Mouse (Mus musculus): ENCODE data around the gene Sag. TPM values are rescaled to one million over a fixed set of nuclear protein-coding genes. Genes with fewer than 3 reads are reported as not detected.
A peak's percentile ranks its signal among the peaks of the same experiment; 100 is the strongest.

Gene Sag
- polyA plus RNA-seq, 1 experiment from 2014 or later = 2.6 TPM

GRCm38 (mm10) chr1:87864889-87865288, 61.4 kb downstream of the Sag start:
- ATAC-seq (ENCODE audit: insufficient number of reproducible peaks, insufficient read depth, low FRiP score, low read depth) = no peak

GRCm38 (mm10) chr1:87866672-87867071, 63.2 kb downstream of the Sag start:
- H3K9me3 ChIP-seq (ENCODE audit: control insufficient read depth, low read depth, low read length) = no peaks in the 10 kb centered on the region
- 74% methylated on average over 1 of the region's 1 CpGs for WGBS
- H3K4me1 ChIP-seq (ENCODE audit: control insufficient read depth, insufficient read depth, low read length) = peaks cover 11% of the 10 kb centered on the region; the same call in 1 of the 2 replicates
- no peak for ATAC-seq (ENCODE audit: insufficient number of reproducible peaks, insufficient read depth, low FRiP score, low read depth)
- H3K36me3 ChIP-seq (ENCODE audit: control insufficient read depth, insufficient read depth, low read length) = no peaks in the 10 kb centered on the region
- H3K4me2 ChIP-seq (replicated peaks; ENCODE audit: low read depth, low read length) = no peak overlapping the region
- no peak overlapping the region for H3K4me3 ChIP-seq (ENCODE audit: low read depth, low read length)
- no peak overlapping the region for H3K9ac ChIP-seq (replicated peaks; ENCODE audit: low read depth, low read length)
- no peaks in the 10 kb centered on the region for H3K27me3 ChIP-seq (ENCODE audit: control insufficient read depth, insufficient read depth, low read length)
- no peak overlapping the region for H3K27ac ChIP-seq (ENCODE audit: low read length)

More at GRCm38 (mm10) chr1:87864889-87865288, 61.4 kb downstream of the Sag start:
- H3K4me2 ChIP-seq (replicated peaks; ENCODE audit: low read depth, low read length) = no peak overlapping the region
- H3K27me3 ChIP-seq (ENCODE audit: control insufficient read depth, insufficient read depth, low read length) = no peaks in the 10 kb centered on the region
- no peak overlapping the region for H3K27ac ChIP-seq (ENCODE audit: low read length)
- H3K9me3 ChIP-seq (ENCODE audit: control insufficient read depth, low read depth, low read length) = no peaks in the 10 kb centered on the region
- no peaks in the 10 kb centered on the region for H3K36me3 ChIP-seq (ENCODE audit: control insufficient read depth, insufficient read depth, low read length)
- no peak overlapping the region for H3K4me3 ChIP-seq (ENCODE audit: low read depth, low read length)
- H3K4me1 ChIP-seq (ENCODE audit: control insufficient read depth, insufficient read depth, low read length) = peaks cover 9% of the 10 kb centered on the region; the same call in 1 of the 2 replicates
- H3K9ac ChIP-seq (replicated peaks; ENCODE audit: low read depth, low read length) = no peak overlapping the region

GRCm38 (mm10) chr1:87871546-87871945, 68.1 kb downstream of the Sag start:
- no peak for ATAC-seq (ENCODE audit: insufficient number of reproducible peaks, insufficient read depth, low FRiP score, low read depth)

GRCm38 (mm10) chr1:87873081-87873480, 69.6 kb downstream of the Sag start:
- Histone ChIP-seq H3K4me3 (ENCODE audit: low read depth, low read length) (no peak overlapping the region), H3K27ac (ENCODE audit: low read length) (no peak overlapping the region), H3K9ac (replicated peaks; ENCODE audit: low read depth, low read length) (no peak overlapping the region), H3K36me3 (ENCODE audit: control insufficient read depth, insufficient read depth, low read length) (no peaks in the 10 kb centered on the region), H3K27me3 (ENCODE audit: control insufficient read depth, insufficient read depth, low read length) (no peaks in the 10 kb centered on the region), H3K4me2 (replicated peaks; ENCODE audit: low read depth, low read length) (no peak overlapping the region), H3K4me1 (ENCODE audit: control insufficient read depth, insufficient read depth, low read length) (peaks cover 5% of the 10 kb centered on the region; the same call in 1 of the 2 replicates), H3K9me3 (ENCODE audit: control insufficient read depth, low read depth, low read length) (no peaks in the 10 kb centered on the region)
- no peak for ATAC-seq (ENCODE audit: insufficient number of reproducible peaks, insufficient read depth, low FRiP score, low read depth)

More at GRCm38 (mm10) chr1:87871546-87871945, 68.1 kb downstream of the Sag start:
- Histone ChIP-seq H3K4me2 (replicated peaks; ENCODE audit: low read depth, low read length) (no peak overlapping the region), H3K27ac (ENCODE audit: low read length) (no peak overlapping the region), H3K9ac (replicated peaks; ENCODE audit: low read depth, low read length) (no peak overlapping the region), H3K9me3 (ENCODE audit: control insufficient read depth, low read depth, low read length) (no peaks in the 10 kb centered on the region), H3K4me3 (ENCODE audit: low read depth, low read length) (no peak overlapping the region), H3K36me3 (ENCODE audit: control insufficient read depth, insufficient read depth, low read length) (no peaks in the 10 kb centered on the region), H3K4me1 (ENCODE audit: control insufficient read depth, insufficient read depth, low read length) (0 out of 2 replicates have a peak, but pooled peaks cover 5% of the 10 kb centered on the region), H3K27me3 (ENCODE audit: control insufficient read depth, insufficient read depth, low read length) (no peaks in the 10 kb centered on the region)

GRCm38 (mm10) chr1:87876065-87876464, 72.6 kb downstream of the Sag start:
- H3K4me2 ChIP-seq (replicated peaks; ENCODE audit: low read depth, low read length) = no peak overlapping the region
- ATAC-seq (ENCODE audit: insufficient number of reproducible peaks, insufficient read depth, low FRiP score, low read depth) = no peak
- WGBS = 100% methylated on average over 1 of the region's 1 CpGs
- H3K9ac ChIP-seq (replicated peaks; ENCODE audit: low read depth, low read length) = no peak overlapping the region
- H3K36me3 ChIP-seq (ENCODE audit: control insufficient read depth, insufficient read depth, low read length) = no peaks in the 10 kb centered on the region
- no peak overlapping the region for H3K27ac ChIP-seq (ENCODE audit: low read length)
- no peaks in the 10 kb centered on the region for H3K27me3 ChIP-seq (ENCODE audit: control insufficient read depth, insufficient read depth, low read length)
- no peak overlapping the region for H3K4me3 ChIP-seq (ENCODE audit: low read depth, low read length)
- peaks cover 20% of the 10 kb centered on the region for H3K4me1 ChIP-seq (ENCODE audit: control insufficient read depth, insufficient read depth, low read length)
- no peaks in the 10 kb centered on the region for H3K9me3 ChIP-seq (ENCODE audit: control insufficient read depth, low read depth, low read length)

GRCm38 (mm10) chr1:87877552-87878283, 74.2 kb downstream of the Sag start:
- WGBS = 53% methylated on average over 9 of the region's 9 CpGs
- no peaks in the 10 kb centered on the region for H3K9me3 ChIP-seq (ENCODE audit: control insufficient read depth, low read depth, low read length)
- H3K4me3 ChIP-seq (ENCODE audit: low read depth, low read length) = no peak overlapping the region
- no peak for ATAC-seq (ENCODE audit: insufficient number of reproducible peaks, insufficient read depth, low FRiP score, low read depth)
- H3K4me2 ChIP-seq (replicated peaks; ENCODE audit: low read depth, low read length) = no peak overlapping the region
- H3K27ac ChIP-seq (ENCODE audit: low read length) = peak overlapping the region; percentile 56; the same call in 1 of the 2 replicates
- H3K4me1 ChIP-seq (ENCODE audit: control insufficient read depth, insufficient read depth, low read length) = peaks cover 20% of the 10 kb centered on the region
- H3K27me3 ChIP-seq (ENCODE audit: control insufficient read depth, insufficient read depth, low read length) = no peaks in the 10 kb centered on the region
- H3K9ac ChIP-seq (replicated peaks; ENCODE audit: low read depth, low read length) = no peak overlapping the region
- peaks cover 6% of the 10 kb centered on the region; the same call in 1 of the 2 replicates for H3K36me3 ChIP-seq (ENCODE audit: control insufficient read depth, insufficient read depth, low read length)

GRCm38 (mm10) chr1:87879034-87879433, 75.6 kb downstream of the Sag start:
- Histone ChIP-seq H3K9ac (replicated peaks; ENCODE audit: low read depth, low read length) (no peak overlapping the region), H3K4me2 (replicated peaks; ENCODE audit: low read depth, low read length) (no peak overlapping the region), H3K9me3 (ENCODE audit: control insufficient read depth, low read depth, low read length) (no peaks in the 10 kb centered on the region), H3K27ac (ENCODE audit: low read length) (peak overlapping the region; percentile 71; the same call in 1 of the 2 replicates), H3K4me1 (ENCODE audit: control insufficient read depth, insufficient read depth, low read length) (peaks cover 20% of the 10 kb centered on the region), H3K27me3 (ENCODE audit: control insufficient read depth, insufficient read depth, low read length) (no peaks in the 10 kb centered on the region), H3K36me3 (ENCODE audit: control insufficient read depth, insufficient read depth, low read length) (peaks cover 6% of the 10 kb centered on the region; the same call in 1 of the 2 replicates), H3K4me3 (ENCODE audit: low read depth, low read length) (no peak overlapping the region)
- 81% methylated on average over 3 of the region's 3 CpGs for WGBS
- ATAC-seq (ENCODE audit: insufficient number of reproducible peaks, insufficient read depth, low FRiP score, low read depth) = no peak

GRCm38 (mm10) chr1:87879494-87880325, 76.2 kb downstream of the Sag start:
- 33% methylated on average over 3 of the region's 3 CpGs for WGBS
- H3K4me3 ChIP-seq (ENCODE audit: low read depth, low read length) = no peak overlapping the region
- H3K4me1 ChIP-seq (ENCODE audit: control insufficient read depth, insufficient read depth, low read length) = peaks cover 20% of the 10 kb centered on the region
- peak overlapping the region; percentile 71; the same call in 1 of the 2 replicates for H3K27ac ChIP-seq (ENCODE audit: low read length)
- peak; percentile 78; the same call in 1 of the 2 replicates for ATAC-seq (ENCODE audit: insufficient number of reproducible peaks, insufficient read depth, low FRiP score, low read depth)
- no peaks in the 10 kb centered on the region for H3K27me3 ChIP-seq (ENCODE audit: control insufficient read depth, insufficient read depth, low read length)
- H3K4me2 ChIP-seq (replicated peaks; ENCODE audit: low read depth, low read length) = no peak overlapping the region
- H3K9me3 ChIP-seq (ENCODE audit: control insufficient read depth, low read depth, low read length) = no peaks in the 10 kb centered on the region
- H3K36me3 ChIP-seq (ENCODE audit: control insufficient read depth, insufficient read depth, low read length) = peaks cover 6% of the 10 kb centered on the region; the same call in 1 of the 2 replicates
- H3K9ac ChIP-seq (replicated peaks; ENCODE audit: low read depth, low read length) = no peak overlapping the region
